Mouse (Mus musculus) kidney, embryonic 16.5 days (tissue): ENCODE data around the gene Shroom1. TPM values are rescaled to one million over a fixed set of nuclear protein-coding genes. Genes with fewer than 3 reads are reported as not detected.

Source experiments
- microRNA-seq: library from miRNA; unstranded; fragments of <30 nt; microRNA quantifications from one replicate; pipeline ENCODE4, GENCODE M21; 2016
- polyA plus RNA-seq: library from polyadenylated mRNA; unstranded; fragments of >200 nt; fragmentation: Nextera tagmentation; extraction: Ambion mirVana; gene quantifications from 2 replicates; pipeline ENCODE4 v1.2.1, GENCODE M21; 2015

Shroom1 gene
- polyA plus RNA-seq, 1 experiment from 2014 or later: 2.1 TPM

Small RNA genes lying within 50 kb of the gene (microRNA-seq; reads per million reads assigned to microRNA genes)
- gene Mir6920: not detected

Other genes with a start within 250 kb of the Shroom1 start
- gene Hspa4, start 156.7 kb upstream of the Shroom1 start, polyA plus RNA-seq: 82.7 and 85.1 TPM in 2 replicates
- gene Zcchc10, start 132.5 kb upstream of the Shroom1 start, polyA plus RNA-seq: 19.1 and 25.4 TPM in 2 replicates
- 16.8 and 25.8 TPM in 2 replicates for gene Aff4, start 106.4 kb upstream of the Shroom1 start, polyA plus RNA-seq
- 0.34 and 0.37 TPM in 2 replicates for gene Leap2, start 34.0 kb upstream of the Shroom1 start, polyA plus RNA-seq
- gene Uqcrq, start 26.4 kb upstream of the Shroom1 start, polyA plus RNA-seq: 641 and 655 TPM in 2 replicates
- gene Gdf9, start 26.2 kb upstream of the Shroom1 start, polyA plus RNA-seq: 1.1 and 1.2 TPM in 2 replicates
- gene Gm10447, start 95 bp upstream of the Shroom1 start, polyA plus RNA-seq: 0.12 TPM in 1 of 2 replicates, not detected in the other
- gene Gm9837, start 13.3 kb downstream of the Shroom1 start, polyA plus RNA-seq: not detected in 2 replicates
- not detected in 2 replicates for gene Gm9945, start 23.0 kb downstream of the Shroom1 start, polyA plus RNA-seq
- gene Sowaha, start 23.1 kb downstream of the Shroom1 start, polyA plus RNA-seq: 0.17 and 0.23 TPM in 2 replicates
- 25.7 and 25.9 TPM in 2 replicates for gene Sept8, start 62.1 kb downstream of the Shroom1 start, polyA plus RNA-seq
- 62.8 and 72.5 TPM in 2 replicates for gene Kif3a, start 110.2 kb downstream of the Shroom1 start, polyA plus RNA-seq
- gene Il4, start 161.5 kb downstream of the Shroom1 start, polyA plus RNA-seq: 0.36 and 0.97 TPM in 2 replicates
- gene Il13, start 177.5 kb downstream of the Shroom1 start, polyA plus RNA-seq: not detected in 2 replicates